Mouse (Mus musculus) heart, adult 2 months (tissue): ENCODE measurements around the gene Rrbp1.

ENCODE experiments used
- CTCF ChIP-seq: fragments of 200-600 bp; IDR thresholded peaks from 2 replicates; pipeline ENCODE4 v1.8.1; 2022; ENCODE audit warnings: antibody characterized with exemption, mild to moderate bottlenecking, moderate library complexity
- EP300 ChIP-seq: fragments of 200-500 bp; IDR thresholded peaks from 2 replicates; pipeline ENCODE4 v1.6.1; 2011; ENCODE audit warnings: low read depth, low read length, control low read depth; ENCODE audit not compliant: insufficient read depth
- POLR2A ChIP-seq: fragments of 200-500 bp; IDR thresholded peaks from 2 replicates; pipeline ENCODE4 v1.6.1; 2011; ENCODE audit warnings: mild to moderate bottlenecking, low read depth, low read length, control low read depth; ENCODE audit not compliant: insufficient read depth

DNA sequence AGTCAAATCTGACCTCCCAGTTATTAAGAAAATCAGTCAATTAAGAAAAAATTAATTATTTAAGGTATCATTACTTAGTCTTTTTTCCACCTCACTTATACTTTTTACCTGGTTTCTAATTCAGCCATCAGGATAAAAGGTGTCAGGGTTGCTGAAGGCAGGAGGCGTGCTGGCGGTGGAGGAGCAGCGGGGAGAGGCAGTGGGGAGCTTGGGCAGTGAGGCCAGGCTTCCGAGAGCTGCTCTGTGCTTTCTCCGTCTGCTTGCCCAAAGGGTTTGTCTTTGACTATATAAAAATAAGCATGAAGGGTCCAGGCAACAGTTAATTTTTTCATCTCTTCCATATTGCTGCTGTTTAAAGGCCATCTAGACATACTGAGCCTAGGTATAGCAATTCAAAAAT lies 77.5 kb downstream of the Rrbp1 start:
- no peak for TF ChIP-seq CTCF
- TF ChIP-seq POLR2A, result no peak
- TF ChIP-seq EP300, result no peak
